Mouse (Mus musculus) liver, embryonic 14.5 days (tissue): ENCODE measurements around the gene Smpd1.

Source experiments
- CTCF ChIP-seq: IDR thresholded peaks from 2 replicates; pipeline ENCODE4 v1.5.1; 2016; ENCODE audit warnings: antibody characterized with exemption, low read depth, control low read depth
- EP300 ChIP-seq: IDR thresholded peaks from 2 replicates; pipeline ENCODE4 v1.6.1; 2016; ENCODE audit warnings: antibody characterized with exemption, low read depth

DNA sequence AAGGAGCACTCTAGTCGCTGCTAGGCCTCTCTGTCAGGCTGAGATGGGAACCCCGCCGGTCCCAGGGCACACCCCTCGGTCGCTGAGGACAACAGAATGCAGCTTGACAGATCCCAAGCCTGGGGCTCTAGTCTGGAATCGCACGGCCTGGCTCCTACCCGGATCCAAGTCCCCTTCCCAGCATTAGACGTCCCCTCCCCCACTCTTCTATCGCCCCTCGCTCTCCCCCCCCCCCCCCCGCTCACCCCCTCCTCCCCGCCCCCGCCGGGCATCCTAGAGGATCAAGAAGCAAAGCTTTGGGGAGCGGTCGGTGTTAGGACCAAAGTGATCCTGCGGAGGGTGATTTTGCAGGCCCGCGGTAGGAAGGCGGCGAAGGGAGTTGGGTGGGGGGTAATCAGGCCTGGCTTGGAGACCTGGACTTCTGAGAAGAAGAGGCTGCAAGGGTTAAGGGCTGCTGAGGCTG, 26.5 kb downstream of the Smpd1 start:
- TF ChIP-seq CTCF, result no peak
- TF ChIP-seq EP300, result no peak
